Mouse (Mus musculus) thymus, adult 2 months (tissue): ENCODE measurements around the gene Taar7d. TPM values are rescaled to one million over a fixed set of nuclear protein-coding genes. Genes with fewer than 3 reads are reported as not detected.
"Not testable (repeated sequence)": the region's sequence is repeated elsewhere in the genome, so short reads cannot be mapped to it uniquely, and the experiment has no call there.

Experiments
- DNase-seq: peaks from one replicate; pipeline ENCODE4 v3.0.0; 2021
- H3K27ac ChIP-seq: fragments of 200-500 bp; 2 replicates; pipeline ENCODE4 v1.5.1; 2012; ENCODE audit warnings: low read length, control low read depth; ENCODE audit not compliant: control insufficient read depth, insufficient read depth
- H3K27me3 ChIP-seq: fragments of 200-500 bp; 2 replicates; pipeline ENCODE4 v1.6.1; 2012; ENCODE audit warnings: mild to moderate bottlenecking, low read length, moderate library complexity, mixed read lengths; ENCODE audit not compliant: control insufficient read depth, insufficient read depth
- H3K36me3 ChIP-seq: fragments of 200-500 bp; 2 replicates; pipeline ENCODE4 v1.6.1; 2012; ENCODE audit warnings: mild to moderate bottlenecking, low read length, moderate library complexity; ENCODE audit not compliant: control insufficient read depth, insufficient read depth
- H3K4me1 ChIP-seq: fragments of 200-500 bp; replicated peaks from 2 replicates; pipeline ENCODE4 v1.6.1; 2012; ENCODE audit warnings: low read length; ENCODE audit not compliant: control insufficient read depth, insufficient read depth
- H3K4me3 ChIP-seq: fragments of 200-500 bp; 2 replicates; pipeline ENCODE4 v1.5.1; 2012; ENCODE audit warnings: mild to moderate bottlenecking, low read length, control low read depth, moderate library complexity; ENCODE audit not compliant: control insufficient read depth, insufficient read depth
- CTCF ChIP-seq: fragments of 200-500 bp; IDR thresholded peaks from 2 replicates; pipeline ENCODE4 v1.5.1; 2012; ENCODE audit warnings: mild to moderate bottlenecking, control low read depth, low read length, moderate library complexity, borderline replicate concordance; ENCODE audit not compliant: control insufficient read depth, poor library complexity, insufficient read depth; ENCODE audit errors: extremely low read depth
- POLR2A ChIP-seq: fragments of 200-500 bp; IDR thresholded peaks from 2 replicates; pipeline ENCODE4 v1.6.1; 2012; ENCODE audit warnings: mild to moderate bottlenecking, low read length, control low read depth, moderate library complexity; ENCODE audit not compliant: control insufficient read depth, poor library complexity, insufficient read depth; ENCODE audit errors: extremely low read depth
- whole genome bisulfite sequencing: fragments of 180-500 bp; shearing (Covaris S2); methylation state at CpG from one replicate; pipeline ENCODE4 v1.1.7; 2018; 5-methylcytosine and 5-hydroxymethylcytosine counted together
- polyA plus RNA-seq: library from polyadenylated mRNA; depleted of rRNA; stranded (reverse); fragments of >200 nt; gene quantifications from 2 replicates; pipeline ENCODE4 v1.2.3, GENCODE M21; 2012; rRNA removed

The Taar7d gene
- polyA plus RNA-seq, 1 experiment, result not detected

DNA sequence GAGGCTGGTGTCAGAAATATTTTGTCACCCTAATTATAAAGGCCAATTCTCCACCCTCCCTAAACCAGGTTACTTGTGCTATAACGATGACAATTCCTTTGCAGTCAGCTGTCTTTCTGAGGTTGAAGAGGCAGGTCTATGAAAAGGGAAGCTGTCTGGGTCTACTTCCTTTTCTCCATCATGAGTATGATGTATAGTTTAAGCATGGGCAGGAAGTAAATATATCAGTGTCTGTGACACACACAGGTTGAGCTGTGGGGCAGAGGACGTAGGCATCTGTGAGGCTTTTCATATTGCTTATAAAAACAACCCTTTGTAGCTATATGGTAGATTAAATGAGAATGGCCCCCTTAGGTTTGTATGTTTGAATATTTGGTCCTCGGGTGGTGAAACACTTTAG lies 32.0 kb downstream of the Taar7d start:
- Histone ChIP-seq H3K4me1 (no peaks in the 10 kb centered on the region), H3K27ac (no peak overlapping the region), H3K4me3 (no peak overlapping the region), H3K27me3 (no peaks in the 10 kb centered on the region), H3K36me3 (no peaks in the 10 kb centered on the region)
- 45% methylated on average over 3 of the region's 3 CpGs for WGBS
- TF ChIP-seq POLR2A (no peak), CTCF (no peak)
- no peak for DNase-seq

DNA sequence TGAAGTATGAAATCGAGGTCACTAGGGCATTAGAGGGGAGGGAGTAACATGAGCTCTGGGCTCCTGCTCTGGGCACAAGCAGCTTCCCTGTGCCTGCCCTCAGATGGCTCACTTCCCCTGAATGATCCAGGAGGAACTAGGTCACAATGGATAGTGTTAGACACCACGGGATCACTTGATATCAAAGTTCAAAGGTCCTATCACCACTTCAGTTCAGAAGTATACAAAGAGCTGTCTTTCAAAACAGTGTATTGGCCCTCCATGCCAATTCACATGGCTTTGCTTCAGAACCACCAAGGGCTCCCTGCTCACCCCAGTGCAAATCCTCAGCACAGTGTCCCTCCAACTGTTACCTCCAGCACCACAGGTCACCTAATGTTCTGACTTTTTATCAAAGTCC lies 47.7 kb downstream of the Taar7d start:
- H3K36me3 ChIP-seq, H3K4me3 ChIP-seq, H3K4me1 ChIP-seq, H3K27me3 ChIP-seq, DNase-seq, H3K27ac ChIP-seq: not testable (repeated sequence)
- WGBS, result 51% methylated on average over 2 of the region's 2 CpGs

- not testable (repeated sequence) for H3K27me3 ChIP-seq, H3K4me1 ChIP-seq, H3K27ac ChIP-seq, H3K36me3 ChIP-seq, H3K4me3 ChIP-seq, DNase-seq
- whole genome bisulfite sequencing, result 94% methylated on average over 2 of the region's 4 CpGs
Observed at GRCm38 (mm10) chr10:24076200-24076599, 49.2 kb downstream of the Taar7d start, which contains the start of gene Taar8a. TSS of gene Taar8a (plus strand) at chr10:24076500.

Other genes starting within 250 kb of the Taar7d start
- gene Rps12, start 239.9 kb upstream of the Taar7d start, polyA plus RNA-seq, result 1,277 and 1,802 TPM in 2 replicates
- 1.4 and 1.8 TPM in 2 replicates for gene Slc18b1, start 230.2 kb upstream of the Taar7d start, polyA plus RNA-seq
- 1.8 and 2.0 TPM in 2 replicates for gene Vnn3, start 175.8 kb upstream of the Taar7d start, polyA plus RNA-seq
- gene Vnn1, start 132.5 kb upstream of the Taar7d start, polyA plus RNA-seq, result 1.00 and 1.1 TPM in 2 replicates
- not detected in 2 replicates for gene Taar1, start 106.9 kb upstream of the Taar7d start, polyA plus RNA-seq
- gene Taar2, start 88.7 kb upstream of the Taar7d start, polyA plus RNA-seq, result not detected in 2 replicates
- not detected in 2 replicates for gene Taar3, start 77.7 kb upstream of the Taar7d start, polyA plus RNA-seq
- gene Taar4, start 66.7 kb upstream of the Taar7d start, polyA plus RNA-seq, result 0.12 TPM in 1 of 2 replicates, not detected in the other
- not detected in 2 replicates for gene Taar5, start 56.5 kb upstream of the Taar7d start, polyA plus RNA-seq
- not detected in 2 replicates for gene Taar6, start 41.6 kb upstream of the Taar7d start, polyA plus RNA-seq
- gene Taar7a, start 33.7 kb upstream of the Taar7d start, polyA plus RNA-seq, result not detected in 2 replicates
- gene Taar7b, start 27.3 kb upstream of the Taar7d start, polyA plus RNA-seq, result not detected in 2 replicates
- not detected in 2 replicates for gene Taar7e, start 10.4 kb downstream of the Taar7d start, polyA plus RNA-seq
- not detected in 2 replicates for gene Taar7f, start 22.3 kb downstream of the Taar7d start, polyA plus RNA-seq
- not detected in 2 replicates for gene Taar8a, start 49.3 kb downstream of the Taar7d start, polyA plus RNA-seq
- not detected in 2 replicates for gene Taar8b, start 65.1 kb downstream of the Taar7d start, polyA plus RNA-seq
- not detected in 2 replicates for gene Taar8c, start 74.7 kb downstream of the Taar7d start, polyA plus RNA-seq
- not detected in 2 replicates for gene Taar9, start 82.3 kb downstream of the Taar7d start, polyA plus RNA-seq
- 42.2 and 46.3 TPM in 2 replicates for gene Stx7, start 122.1 kb downstream of the Taar7d start, polyA plus RNA-seq
- gene Moxd1, start 196.3 kb downstream of the Taar7d start, polyA plus RNA-seq, result 0.59 and 2.3 TPM in 2 replicates